Mouse (Mus musculus) brain, embryonic 18.5 days (tissue): ENCODE results near the gene Ipmk.
A peak's percentile ranks its signal among the peaks of the same experiment; 100 is the strongest.
"Not testable (repeated sequence)": the region's sequence is repeated elsewhere in the genome, so short reads cannot be mapped to it uniquely, and the experiment has no call there.

Source experiments
- DNase-seq: peaks from one replicate; pipeline ENCODE4 v3.0.0-alpha.2; 2012; ENCODE audit warnings: low read depth, low spot score

The Ipmk gene

DNA sequence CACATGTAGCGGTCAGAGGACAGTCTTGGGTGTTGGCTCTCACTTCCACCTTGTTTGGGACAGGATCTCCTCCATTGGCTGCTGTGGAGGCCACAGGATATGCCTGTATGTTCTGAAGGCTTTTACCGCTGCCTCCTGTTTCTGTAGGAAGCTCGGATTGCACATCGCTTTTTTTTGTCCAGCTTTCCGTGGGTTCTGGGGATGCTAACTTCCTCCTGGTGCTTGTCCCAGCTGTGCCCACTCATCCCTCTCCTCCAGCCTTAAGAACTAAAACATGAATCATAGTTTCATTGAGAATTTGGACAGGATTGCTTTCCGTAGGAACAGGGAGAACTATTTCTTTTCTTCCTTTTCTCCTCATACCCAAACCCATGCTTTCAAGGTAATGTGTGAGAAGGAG is 24.3 kb downstream of the Ipmk start:
- no peak for DNase-seq

DNA sequence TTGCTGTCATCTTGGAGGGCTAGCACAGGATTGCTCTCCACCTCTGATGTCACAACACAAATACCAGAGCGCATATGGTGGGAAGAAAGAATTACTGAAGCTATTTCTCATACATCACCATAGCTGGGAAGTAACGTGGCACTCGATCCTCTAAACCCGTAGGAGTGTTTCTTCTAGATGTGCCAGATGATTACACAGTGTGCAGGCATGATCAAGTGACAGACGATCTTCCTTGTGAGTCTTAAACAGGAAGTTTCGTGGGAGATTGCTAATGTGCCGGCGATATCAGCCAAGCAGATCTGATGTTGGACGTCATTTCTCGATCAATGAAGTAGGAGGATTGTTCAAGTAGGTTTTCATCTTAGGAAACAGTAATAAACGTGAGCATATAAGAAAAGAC is 26.1 kb downstream of the Ipmk start:
- DNase-seq = no peak

- no peak for DNase-seq
Observed at GRCm38 (mm10) chr10:71376014-71376413, 28.5 kb downstream of the Ipmk start.

GRCm38 (mm10) chr10:71380406-71380805 is 32.8 kb downstream of the Ipmk start:
- DNase-seq = no peak

DNA sequence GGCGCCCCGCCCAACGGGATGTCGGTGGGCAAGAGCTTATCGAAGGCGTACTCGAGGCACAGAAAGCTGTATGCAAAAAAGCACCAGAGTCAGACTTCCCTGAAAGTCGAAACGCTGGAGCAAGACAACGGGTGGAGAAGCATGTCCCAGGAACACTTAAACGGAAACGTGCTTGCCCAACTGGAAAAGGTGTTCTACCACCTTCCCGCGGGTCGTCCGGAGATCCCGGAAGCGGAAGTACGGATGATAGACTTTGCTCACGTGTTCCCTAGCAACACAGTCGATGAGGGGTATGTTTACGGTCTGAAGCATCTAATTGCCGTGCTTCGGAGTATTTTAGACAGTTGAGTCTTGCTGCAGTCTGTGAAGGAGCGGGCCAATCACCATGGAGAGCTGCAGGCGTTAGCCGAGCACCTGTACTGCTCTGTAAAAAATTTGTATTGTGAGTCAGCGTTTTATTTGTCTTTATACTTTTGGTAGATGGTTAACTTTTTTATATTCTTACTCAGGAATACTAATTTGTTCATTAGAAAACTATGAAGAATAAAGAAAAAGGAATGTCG is 34.0 kb downstream of the Ipmk start:
- DNase-seq = no peak

DNA sequence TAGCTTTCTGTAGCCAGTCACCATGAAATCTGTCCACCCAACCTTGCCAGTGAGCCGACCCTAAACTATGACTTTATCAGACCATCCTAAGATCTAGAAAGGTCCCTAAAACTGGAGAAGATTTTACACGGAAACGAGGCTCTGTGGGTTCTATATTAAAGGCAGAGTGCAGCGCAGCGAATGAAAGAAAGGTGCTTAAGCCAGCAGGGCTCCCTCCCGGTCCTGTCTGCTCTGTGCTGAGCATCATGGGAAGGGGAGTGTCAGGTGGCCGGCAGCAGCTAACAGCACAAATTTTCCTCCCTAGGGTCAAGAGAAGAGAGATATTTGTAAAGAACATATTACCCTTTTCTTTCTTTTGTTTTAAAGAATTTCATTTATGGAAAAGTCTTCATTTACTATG is 34.5 kb downstream of the Ipmk start:
- DNase-seq = no peak

DNA sequence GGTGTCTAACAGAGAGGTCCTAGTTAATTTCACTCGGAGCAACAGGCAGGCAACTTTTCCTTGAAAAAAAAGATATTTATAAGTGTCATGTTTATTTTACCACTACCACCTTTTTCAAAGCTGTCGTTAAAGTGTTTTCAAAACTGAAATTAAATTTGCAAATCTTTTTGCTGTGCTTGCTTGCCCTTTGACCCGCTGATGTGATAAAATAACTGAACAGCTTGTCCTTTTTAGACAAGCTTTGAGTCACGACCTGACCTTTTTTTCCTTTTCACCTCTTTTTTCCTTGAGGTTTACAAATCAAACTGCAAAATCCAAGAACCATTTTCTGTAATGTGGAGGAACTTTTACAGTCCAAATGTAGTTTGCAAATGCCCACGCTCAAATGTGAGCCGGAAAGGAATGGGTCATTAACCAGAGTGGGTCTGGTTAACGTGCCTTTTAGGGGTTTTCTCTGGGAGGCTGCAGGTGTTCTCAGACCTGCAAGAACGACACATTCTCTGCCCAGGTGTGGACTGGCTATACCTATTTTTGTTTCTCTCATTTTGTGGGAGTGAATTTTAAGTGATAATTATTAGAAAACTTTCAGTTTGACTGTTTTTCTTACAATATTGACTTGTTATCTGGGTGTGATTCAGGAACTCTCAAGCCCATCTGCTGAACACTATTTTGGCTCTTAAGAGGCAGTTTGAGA is 35.4 kb downstream of the Ipmk start:
- no peak for DNase-seq

DNA sequence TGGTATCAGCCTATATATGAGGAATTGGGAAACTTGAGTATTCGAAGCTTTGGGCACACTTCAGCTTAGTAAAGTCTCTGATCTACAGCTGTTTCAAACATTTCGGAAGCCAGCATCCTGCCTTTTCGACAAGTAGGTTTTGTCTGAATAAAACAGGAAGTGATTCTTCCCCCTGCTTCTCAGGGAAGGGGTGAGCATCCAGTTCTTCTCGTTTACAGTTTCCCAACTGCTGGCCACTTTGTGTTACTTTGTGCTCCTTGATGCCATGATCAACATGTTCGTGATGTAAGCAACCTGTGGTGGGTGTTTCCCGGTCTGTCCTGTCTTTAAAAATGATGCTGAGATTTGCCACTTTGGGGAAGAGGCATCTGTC is 36.0 kb downstream of the Ipmk start:
- DNase-seq = not testable (repeated sequence)

- DNase-seq = no peak
Observed at GRCm38 (mm10) chr10:71384159-71385044, 36.8 kb downstream of the Ipmk start.

DNA sequence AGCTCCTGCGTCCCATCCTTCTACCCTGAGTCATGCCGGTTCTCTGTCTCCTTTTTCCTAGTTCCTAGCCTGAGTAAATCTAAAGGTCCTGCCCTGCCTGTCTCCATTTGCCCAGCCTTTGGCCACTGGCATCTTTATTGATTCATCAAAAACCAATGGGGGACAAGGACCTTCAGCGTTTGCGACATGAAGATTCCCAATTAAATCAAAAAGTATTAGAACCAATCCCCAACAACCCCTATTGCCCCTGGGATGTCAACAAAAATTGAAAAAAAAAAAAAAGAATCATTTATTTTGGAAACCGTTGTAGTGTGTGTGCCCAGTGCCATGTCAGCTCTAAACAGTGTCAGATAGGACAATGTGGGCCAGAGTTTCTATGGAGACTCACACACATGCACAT is 41.7 kb downstream of the Ipmk start:
- no peak for DNase-seq

- DNase-seq = no peak
Observed at GRCm38 (mm10) chr10:71398383-71399145, 51.0 kb downstream of the Ipmk start.

GRCm38 (mm10) chr10:71399399-71399798 is 51.8 kb downstream of the Ipmk start:
- DNase-seq = no peak

DNA sequence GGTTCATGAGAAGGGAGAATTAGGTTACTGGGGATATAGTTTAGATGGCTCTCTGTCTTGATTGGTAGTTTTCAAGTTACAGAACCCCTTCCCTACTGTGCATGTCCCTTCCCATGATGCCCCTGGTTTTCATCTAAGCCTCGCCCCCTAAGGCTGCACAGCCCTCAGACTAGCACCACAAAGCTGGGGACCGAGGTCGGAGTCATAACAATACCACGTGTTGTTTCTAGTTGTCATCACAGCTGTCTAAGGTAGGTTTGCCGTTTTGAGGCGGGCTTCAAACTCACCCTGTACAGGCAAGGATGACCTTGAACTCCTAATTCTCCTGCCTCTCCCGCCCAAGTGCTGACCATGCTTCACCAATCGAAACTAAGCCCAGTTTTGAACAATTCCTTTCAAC is 52.4 kb downstream of the Ipmk start:
- no peak for DNase-seq

GRCm38 (mm10) chr10:71400818-71401646 is 53.5 kb downstream of the Ipmk start:
- DNase-seq = peak; percentile 47

GRCm38 (mm10) chr10:71403638-71404037 is 56.1 kb downstream of the Ipmk start:
- no peak for DNase-seq

GRCm38 (mm10) chr10:71405523-71406217 is 58.1 kb downstream of the Ipmk start:
- DNase-seq = no peak

DNA sequence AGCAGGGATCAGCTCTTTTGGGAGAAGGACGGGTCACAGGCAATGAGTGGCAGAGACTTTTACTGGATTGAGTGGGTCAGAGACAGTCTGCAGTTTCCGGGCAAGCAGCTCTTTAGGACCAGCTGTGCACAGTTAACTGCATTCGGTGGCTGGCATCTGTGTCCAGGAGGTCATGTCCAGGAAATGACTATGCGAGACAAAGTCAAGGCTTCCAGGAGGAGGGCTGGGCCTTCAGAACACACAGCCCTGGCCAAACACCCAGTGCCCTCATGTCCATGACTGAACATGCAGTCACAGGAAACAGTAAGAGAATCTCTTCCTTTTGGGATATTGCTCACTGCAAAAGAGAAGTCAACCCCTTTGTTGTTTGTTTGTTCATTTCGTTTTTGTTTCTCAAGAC is 62.4 kb downstream of the Ipmk start:
- no peak for DNase-seq

DNA sequence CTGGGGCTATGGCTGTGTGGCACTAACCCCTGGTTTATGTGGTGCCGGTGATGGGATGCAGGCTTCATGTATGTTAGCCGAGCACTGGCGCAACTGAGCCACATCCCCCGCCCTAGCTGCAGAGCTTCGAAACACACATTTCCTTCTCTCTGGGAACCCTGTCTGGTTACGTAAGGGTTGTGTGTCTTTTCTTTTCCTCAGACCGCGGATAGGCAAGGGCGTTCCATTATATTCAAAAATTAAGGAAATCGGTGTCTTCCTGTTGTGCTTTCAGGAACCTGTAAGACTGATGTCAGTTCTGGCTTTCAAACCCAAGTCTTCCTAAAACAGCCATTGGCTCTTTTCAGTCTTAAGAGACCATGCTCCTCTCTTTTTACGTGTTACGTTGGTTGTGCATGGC is 65.8 kb downstream of the Ipmk start:
- DNase-seq = no peak

GRCm38 (mm10) chr10:71421531-71421930 is 74.0 kb downstream of the Ipmk start:
- DNase-seq = no peak
